Mouse (Mus musculus) bone marrow, adult 2 months (tissue): ENCODE results near the gene Atp1b2.

Source experiments
- CTCF ChIP-seq: fragments of 200-500 bp; IDR thresholded peaks from 2 replicates; pipeline ENCODE4 v1.5.1; 2011; ENCODE audit warnings: low read length, control low read depth; ENCODE audit not compliant: control insufficient read depth, insufficient read depth
- POLR2A ChIP-seq: fragments of 200-500 bp; IDR thresholded peaks from 2 replicates; pipeline ENCODE4 v1.6.1; 2011; ENCODE audit warnings: low read depth, mild to moderate bottlenecking, control low read depth, low read length, borderline replicate concordance; ENCODE audit not compliant: control insufficient read depth

- TF ChIP-seq CTCF (no peak), POLR2A (no peak)
These were observed 1.1 kb upstream of the Atp1b2 start for GRCm38 (mm10) chr11:69606832-69607231.
